Mouse (Mus musculus): ENCODE results near the gene Slc12a9. TPM values are rescaled to one million over a fixed set of nuclear protein-coding genes. Genes with fewer than 3 reads are reported as not detected.

The Slc12a9 gene
- polyA plus RNA-seq, 1 experiment: 34.0 TPM

- DNase-seq (ENCODE audit: low read depth): peak; percentile 99
- TF ChIP-seq POLR2A (IDR thresholded peaks at IDR 0.05; ENCODE audit: borderline replicate concordance, extremely low read depth, insufficient read depth, insufficient read length, poor library complexity, severe bottlenecking) (0 out of 2 replicates have a peak, but pooled peaks have one; percentile 46), CTCF (IDR thresholded peaks at IDR 0.05; ENCODE audit: borderline replicate concordance, extremely low read depth, insufficient read depth, insufficient read length) (no peak)
Observed at GRCm38 (mm10) chr5:137307071-137307912, 26.1 kb downstream of the Slc12a9 start, which contains the start of gene Srrt. TSS of gene Srrt (minus strand) at chr5:137307674.

- TF ChIP-seq POLR2A (IDR thresholded peaks at IDR 0.05; ENCODE audit: borderline replicate concordance, extremely low read depth, insufficient read depth, insufficient read length, poor library complexity, severe bottlenecking) (0 out of 2 replicates have a peak, but pooled peaks have one; percentile 0), CTCF (IDR thresholded peaks at IDR 0.05; ENCODE audit: borderline replicate concordance, extremely low read depth, insufficient read depth, insufficient read length) (no peak)
- no peak for DNase-seq (ENCODE audit: low read depth)
Observed at GRCm38 (mm10) chr5:137306439-137307005, 26.9 kb downstream of the Slc12a9 start.

GRCm38 (mm10) chr5:137305822-137306221 lies 27.6 kb downstream of the Slc12a9 start:
- DNase-seq (ENCODE audit: low read depth): no peak
- TF ChIP-seq POLR2A (IDR thresholded peaks at IDR 0.05; ENCODE audit: borderline replicate concordance, extremely low read depth, insufficient read depth, insufficient read length, poor library complexity, severe bottlenecking) (no peak), CTCF (IDR thresholded peaks at IDR 0.05; ENCODE audit: borderline replicate concordance, extremely low read depth, insufficient read depth, insufficient read length) (no peak)

- no peak for DNase-seq (ENCODE audit: low read depth)
- no peak for TF ChIP-seq CTCF (IDR thresholded peaks at IDR 0.05; ENCODE audit: borderline replicate concordance, extremely low read depth, insufficient read depth, insufficient read length)
- no peak for TF ChIP-seq POLR2A (IDR thresholded peaks at IDR 0.05; ENCODE audit: borderline replicate concordance, extremely low read depth, insufficient read depth, insufficient read length, poor library complexity, severe bottlenecking)
Observed at GRCm38 (mm10) chr5:137304816-137305215, 28.6 kb downstream of the Slc12a9 start.

GRCm38 (mm10) chr5:137304165-137304564 lies 29.2 kb downstream of the Slc12a9 start:
- no peak for DNase-seq (ENCODE audit: low read depth)
- TF ChIP-seq POLR2A (IDR thresholded peaks at IDR 0.05; ENCODE audit: borderline replicate concordance, extremely low read depth, insufficient read depth, insufficient read length, poor library complexity, severe bottlenecking): no peak
- TF ChIP-seq CTCF (IDR thresholded peaks at IDR 0.05; ENCODE audit: borderline replicate concordance, extremely low read depth, insufficient read depth, insufficient read length): no peak

GRCm38 (mm10) chr5:137303609-137304008 lies 29.8 kb downstream of the Slc12a9 start:
- TF ChIP-seq POLR2A (IDR thresholded peaks at IDR 0.05; ENCODE audit: borderline replicate concordance, extremely low read depth, insufficient read depth, insufficient read length, poor library complexity, severe bottlenecking): no peak
- no peak for TF ChIP-seq CTCF (IDR thresholded peaks at IDR 0.05; ENCODE audit: borderline replicate concordance, extremely low read depth, insufficient read depth, insufficient read length)
- DNase-seq (ENCODE audit: low read depth): no peak

- DNase-seq (ENCODE audit: low read depth): peak; percentile 56
- TF ChIP-seq POLR2A (IDR thresholded peaks at IDR 0.05; ENCODE audit: borderline replicate concordance, extremely low read depth, insufficient read depth, insufficient read length, poor library complexity, severe bottlenecking): no peak
- TF ChIP-seq CTCF (IDR thresholded peaks at IDR 0.05; ENCODE audit: borderline replicate concordance, extremely low read depth, insufficient read depth, insufficient read length): no peak
Observed at GRCm38 (mm10) chr5:137301253-137301652, 32.1 kb downstream of the Slc12a9 start.

- DNase-seq (ENCODE audit: low read depth): no peak
- no peak for TF ChIP-seq POLR2A (IDR thresholded peaks at IDR 0.05; ENCODE audit: borderline replicate concordance, extremely low read depth, insufficient read depth, insufficient read length, poor library complexity, severe bottlenecking)
- no peak for TF ChIP-seq CTCF (IDR thresholded peaks at IDR 0.05; ENCODE audit: borderline replicate concordance, extremely low read depth, insufficient read depth, insufficient read length)
Observed at GRCm38 (mm10) chr5:137299240-137299639, 34.2 kb downstream of the Slc12a9 start.

- DNase-seq (ENCODE audit: low read depth): no peak
- no peak for TF ChIP-seq POLR2A (IDR thresholded peaks at IDR 0.05; ENCODE audit: borderline replicate concordance, extremely low read depth, insufficient read depth, insufficient read length, poor library complexity, severe bottlenecking)
- no peak for TF ChIP-seq CTCF (IDR thresholded peaks at IDR 0.05; ENCODE audit: borderline replicate concordance, extremely low read depth, insufficient read depth, insufficient read length)
Observed at GRCm38 (mm10) chr5:137297126-137297525, 36.3 kb downstream of the Slc12a9 start.

GRCm38 (mm10) chr5:137295712-137296111 lies 37.7 kb downstream of the Slc12a9 start:
- TF ChIP-seq CTCF (IDR thresholded peaks at IDR 0.05; ENCODE audit: borderline replicate concordance, extremely low read depth, insufficient read depth, insufficient read length) (no peak), POLR2A (IDR thresholded peaks at IDR 0.05; ENCODE audit: borderline replicate concordance, extremely low read depth, insufficient read depth, insufficient read length, poor library complexity, severe bottlenecking) (no peak)
- no peak for DNase-seq (ENCODE audit: low read depth)

- TF ChIP-seq POLR2A (IDR thresholded peaks at IDR 0.05; ENCODE audit: borderline replicate concordance, extremely low read depth, insufficient read depth, insufficient read length, poor library complexity, severe bottlenecking): no peak
- no peak for TF ChIP-seq CTCF (IDR thresholded peaks at IDR 0.05; ENCODE audit: borderline replicate concordance, extremely low read depth, insufficient read depth, insufficient read length)
- DNase-seq (ENCODE audit: low read depth): no peak
Observed at GRCm38 (mm10) chr5:137295296-137295695, 38.1 kb downstream of the Slc12a9 start.
